Mouse (Mus musculus): ENCODE data around the gene Abcc2. TPM values are rescaled to one million over a fixed set of nuclear protein-coding genes. Genes with fewer than 3 reads are reported as not detected.

The Abcc2 gene
- polyA plus RNA-seq, 1 experiment from 2014 or later: not detected

DNA sequence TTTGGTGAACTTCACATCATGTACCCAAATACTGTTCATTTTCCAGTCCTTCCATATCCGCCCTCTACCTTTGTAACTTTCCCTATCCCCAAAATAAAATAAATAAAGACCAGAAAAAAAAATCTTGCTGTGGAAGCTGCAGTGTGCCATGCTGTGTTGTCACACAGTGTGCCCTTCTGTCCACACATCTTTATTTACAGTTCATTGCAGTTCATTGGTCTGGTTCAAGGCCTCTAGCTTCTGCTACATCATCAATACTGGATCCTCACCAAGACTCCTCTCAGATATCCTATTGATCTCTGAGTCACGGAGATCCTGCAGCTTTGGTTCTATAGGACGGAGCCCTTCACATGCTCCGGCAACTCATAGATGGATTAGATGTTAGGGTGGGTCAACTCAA lies 10.5 kb downstream of the Abcc2 start:
- no peak for DNase-seq (ENCODE audit: low spot score)
- no peaks in the 10 kb centered on the region for H3K9me3 ChIP-seq
- H3K27me3 ChIP-seq (ENCODE audit: insufficient read depth, poor library complexity, severe bottlenecking): no peaks in the 10 kb centered on the region
- H3K27ac ChIP-seq: no peak overlapping the region
- no peak overlapping the region for H3K4me3 ChIP-seq
- WGBS: 90% methylated on average over 4 of the region's 4 CpGs
- no peaks in the 10 kb centered on the region for H3K36me3 ChIP-seq
- H3K4me1 ChIP-seq (replicated peaks): no peaks in the 10 kb centered on the region

GRCm38 (mm10) chr19:43793951-43794350 lies 12.0 kb downstream of the Abcc2 start:
- no peaks in the 10 kb centered on the region for H3K27me3 ChIP-seq (ENCODE audit: insufficient read depth, poor library complexity, severe bottlenecking)
- H3K4me3 ChIP-seq: no peak overlapping the region
- no peak for DNase-seq (ENCODE audit: low spot score)
- whole genome bisulfite sequencing: 88% methylated on average over 1 of the region's 1 CpGs
- H3K9me3 ChIP-seq: no peaks in the 10 kb centered on the region
- H3K27ac ChIP-seq: no peak overlapping the region
- no peaks in the 10 kb centered on the region for H3K36me3 ChIP-seq
- H3K4me1 ChIP-seq (replicated peaks): no peaks in the 10 kb centered on the region

DNA sequence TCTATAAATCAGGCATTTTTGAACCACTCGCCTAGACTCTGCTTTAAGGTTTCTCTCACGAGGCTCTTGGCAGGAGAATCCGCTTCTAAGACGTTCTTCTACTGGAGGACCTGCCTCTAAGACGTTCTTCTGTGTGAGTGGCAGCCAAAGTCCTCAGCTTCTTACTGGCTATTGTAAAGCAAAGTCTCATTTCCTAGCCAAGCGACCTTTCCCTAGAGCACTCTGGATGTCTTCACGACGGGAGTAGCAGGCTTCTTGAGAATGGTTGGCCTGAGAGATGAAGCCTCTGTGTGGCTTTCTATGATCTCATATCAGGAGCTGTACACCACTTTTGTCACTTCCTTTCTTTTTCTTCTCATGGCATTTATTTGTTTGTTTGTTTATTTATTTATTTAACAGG lies 13.5 kb downstream of the Abcc2 start:
- 86% methylated on average over 8 of the region's 8 CpGs for WGBS
- Histone ChIP-seq H3K9me3 (no peaks in the 10 kb centered on the region), H3K36me3 (no peaks in the 10 kb centered on the region), H3K4me1 (replicated peaks) (no peaks in the 10 kb centered on the region), H3K4me3 (no peak overlapping the region), H3K27ac (no peak overlapping the region), H3K27me3 (ENCODE audit: insufficient read depth, poor library complexity, severe bottlenecking) (no peaks in the 10 kb centered on the region)
- no peak for DNase-seq (ENCODE audit: low spot score)

GRCm38 (mm10) chr19:43797216-43797615 lies 15.2 kb downstream of the Abcc2 start:
- DNase-seq (ENCODE audit: low spot score): no peak
- H3K4me1 ChIP-seq (replicated peaks): no peaks in the 10 kb centered on the region
- H3K36me3 ChIP-seq: no peaks in the 10 kb centered on the region
- WGBS: 77% methylated on average over 5 of the region's 5 CpGs
- H3K4me3 ChIP-seq: no peak overlapping the region
- H3K27ac ChIP-seq: no peak overlapping the region
- H3K9me3 ChIP-seq: no peaks in the 10 kb centered on the region
- H3K27me3 ChIP-seq (ENCODE audit: insufficient read depth, poor library complexity, severe bottlenecking): no peaks in the 10 kb centered on the region; the same call in 1 of the 2 replicates

GRCm38 (mm10) chr19:43801427-43802051 lies 19.5 kb downstream of the Abcc2 start:
- H3K4me1 ChIP-seq (replicated peaks): no peaks in the 10 kb centered on the region
- no peak overlapping the region for H3K4me3 ChIP-seq
- H3K27ac ChIP-seq: no peak overlapping the region
- 86% methylated on average over 9 of the region's 9 CpGs for WGBS
- H3K9me3 ChIP-seq: no peaks in the 10 kb centered on the region
- H3K27me3 ChIP-seq (ENCODE audit: insufficient read depth, poor library complexity, severe bottlenecking): no peaks in the 10 kb centered on the region; the same call in 1 of the 2 replicates
- H3K36me3 ChIP-seq: no peaks in the 10 kb centered on the region
- DNase-seq (ENCODE audit: low spot score): no peak

GRCm38 (mm10) chr19:43803866-43804265 lies 21.9 kb downstream of the Abcc2 start:
- DNase-seq (ENCODE audit: low spot score): no peak
- Histone ChIP-seq H3K4me3 (no peak overlapping the region), H3K9me3 (no peaks in the 10 kb centered on the region), H3K27ac (no peak overlapping the region), H3K36me3 (no peaks in the 10 kb centered on the region), H3K27me3 (ENCODE audit: insufficient read depth, poor library complexity, severe bottlenecking) (no peaks in the 10 kb centered on the region; the same call in 1 of the 2 replicates), H3K4me1 (replicated peaks) (no peaks in the 10 kb centered on the region)
- WGBS: 86% methylated on average over 10 of the region's 10 CpGs

DNA sequence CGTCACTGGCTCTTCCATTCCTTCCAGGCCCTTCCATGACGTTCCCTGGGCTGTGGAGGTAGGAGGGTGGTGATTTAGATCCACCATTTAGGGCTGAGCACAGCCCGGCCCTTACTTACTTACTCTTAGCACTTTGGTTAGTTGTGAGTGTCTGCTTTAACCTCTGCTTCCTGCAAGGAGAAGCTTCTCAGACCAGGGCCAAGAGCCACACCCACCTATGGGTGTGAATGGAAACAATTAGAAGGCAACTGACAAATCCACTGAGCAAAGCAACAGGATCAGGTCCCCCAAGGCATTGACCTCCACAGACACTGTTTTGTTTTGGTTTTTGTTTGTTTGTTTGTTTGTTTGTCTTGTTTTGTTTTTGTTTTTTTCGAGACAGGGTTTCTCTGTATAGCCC lies 27.3 kb downstream of the Abcc2 start:
- Histone ChIP-seq H3K27me3 (ENCODE audit: insufficient read depth, poor library complexity, severe bottlenecking) (no peaks in the 10 kb centered on the region), H3K9me3 (no peaks in the 10 kb centered on the region), H3K4me3 (no peak overlapping the region), H3K36me3 (no peaks in the 10 kb centered on the region), H3K4me1 (replicated peaks) (0 out of 2 replicates have a peak, but pooled peaks cover 3% of the 10 kb centered on the region), H3K27ac (no peak overlapping the region)
- no peak for DNase-seq (ENCODE audit: low spot score)
- WGBS: 45% methylated on average over 4 of the region's 4 CpGs

DNA sequence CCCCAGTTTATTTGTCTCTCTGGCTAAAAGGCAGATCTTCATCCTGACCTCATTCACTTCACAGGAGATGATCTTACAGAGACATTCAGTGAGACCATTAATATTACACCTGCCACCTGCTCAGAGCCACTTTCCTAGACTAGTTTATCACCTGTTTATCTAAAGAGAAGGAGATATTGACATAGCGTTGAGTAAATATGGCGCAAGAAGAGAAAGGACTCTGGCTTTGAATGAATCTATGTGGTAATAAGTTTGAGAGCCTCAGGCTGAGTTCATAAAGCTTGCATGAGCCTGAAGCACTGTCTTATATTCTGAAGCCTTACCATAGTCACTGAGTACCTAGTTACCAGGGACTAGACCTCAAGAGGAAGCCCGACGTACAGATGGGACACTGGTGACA lies 29.4 kb downstream of the Abcc2 start:
- Histone ChIP-seq H3K4me3 (no peak overlapping the region), H3K4me1 (replicated peaks) (0 out of 2 replicates have a peak, but pooled peaks cover 3% of the 10 kb centered on the region), H3K27ac (no peak overlapping the region), H3K9me3 (no peaks in the 10 kb centered on the region), H3K36me3 (no peaks in the 10 kb centered on the region), H3K27me3 (ENCODE audit: insufficient read depth, poor library complexity, severe bottlenecking) (no peaks in the 10 kb centered on the region)
- 96% methylated on average over 4 of the region's 4 CpGs for WGBS
- no peak for DNase-seq (ENCODE audit: low spot score)

DNA sequence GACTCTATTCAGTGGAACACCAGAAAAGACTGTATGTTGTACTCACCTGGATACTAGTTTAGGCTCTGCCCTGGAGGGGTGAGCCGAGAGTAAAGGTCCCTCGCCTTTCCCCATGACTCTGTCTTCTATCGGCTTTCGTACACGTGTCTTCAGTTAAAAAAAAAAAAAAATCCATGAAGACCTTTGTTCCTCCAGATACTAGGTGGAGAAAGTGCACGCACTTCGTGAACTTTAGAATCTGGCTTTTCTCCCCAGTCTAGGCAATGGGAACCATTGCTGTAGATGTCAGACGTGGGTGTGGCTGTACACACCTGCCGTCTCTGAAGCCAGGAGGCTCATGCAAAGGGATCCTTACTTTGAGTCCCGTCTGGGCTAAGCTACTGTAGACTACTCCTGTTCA lies 31.3 kb downstream of the Abcc2 start:
- no peak overlapping the region for H3K4me3 ChIP-seq
- H3K27me3 ChIP-seq (ENCODE audit: insufficient read depth, poor library complexity, severe bottlenecking): no peaks in the 10 kb centered on the region
- DNase-seq (ENCODE audit: low spot score): no peak
- H3K27ac ChIP-seq: no peak overlapping the region
- H3K36me3 ChIP-seq: no peaks in the 10 kb centered on the region
- 0 out of 2 replicates have a peak, but pooled peaks cover 3% of the 10 kb centered on the region for H3K4me1 ChIP-seq (replicated peaks)
- 88% methylated on average over 10 of the region's 10 CpGs for WGBS
- no peaks in the 10 kb centered on the region for H3K9me3 ChIP-seq

DNA sequence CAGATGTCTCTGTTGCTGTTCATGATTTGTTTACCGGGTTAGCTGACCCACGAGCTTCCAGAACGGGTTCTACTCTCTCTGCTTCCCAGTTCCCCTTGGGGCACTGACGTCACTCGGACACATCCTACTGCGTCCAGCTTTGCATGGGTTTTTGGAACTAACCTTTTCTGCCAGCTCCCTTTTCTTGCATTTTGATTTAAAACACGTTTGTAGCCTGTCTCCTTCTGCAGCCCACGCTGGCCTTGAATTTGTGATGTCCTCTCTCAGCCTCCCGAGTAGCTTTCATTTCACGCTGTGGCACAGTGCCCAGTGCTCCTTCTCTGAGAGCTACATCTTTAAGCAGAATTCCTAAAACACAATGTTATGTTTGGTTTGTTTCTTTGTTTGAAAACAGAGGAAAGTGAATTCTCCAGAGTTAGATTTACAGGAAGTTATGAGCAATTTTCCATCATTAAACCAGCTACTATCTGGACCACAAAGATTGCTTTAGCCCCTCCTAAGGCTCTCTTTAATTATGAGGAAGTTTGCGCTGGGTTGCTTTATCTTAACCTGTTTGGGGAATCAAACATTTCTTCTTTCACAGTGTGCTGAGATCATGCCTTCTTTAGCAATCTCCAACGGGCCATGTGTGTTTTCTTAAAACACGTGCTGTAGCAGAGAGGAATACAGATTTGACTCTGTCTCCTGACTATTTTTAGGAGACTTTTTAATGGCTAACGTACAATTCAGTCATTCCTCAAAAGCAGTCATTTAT lies 33.8 kb downstream of the Abcc2 start:
- Histone ChIP-seq H3K9me3 (no peaks in the 10 kb centered on the region), H3K27me3 (ENCODE audit: insufficient read depth, poor library complexity, severe bottlenecking) (no peaks in the 10 kb centered on the region), H3K4me3 (no peak overlapping the region), H3K27ac (no peak overlapping the region), H3K4me1 (replicated peaks) (no peaks in the 10 kb centered on the region), H3K36me3 (no peaks in the 10 kb centered on the region)
- 82% methylated on average over 14 of the region's 14 CpGs for WGBS
- no peak for DNase-seq (ENCODE audit: low spot score)

DNA sequence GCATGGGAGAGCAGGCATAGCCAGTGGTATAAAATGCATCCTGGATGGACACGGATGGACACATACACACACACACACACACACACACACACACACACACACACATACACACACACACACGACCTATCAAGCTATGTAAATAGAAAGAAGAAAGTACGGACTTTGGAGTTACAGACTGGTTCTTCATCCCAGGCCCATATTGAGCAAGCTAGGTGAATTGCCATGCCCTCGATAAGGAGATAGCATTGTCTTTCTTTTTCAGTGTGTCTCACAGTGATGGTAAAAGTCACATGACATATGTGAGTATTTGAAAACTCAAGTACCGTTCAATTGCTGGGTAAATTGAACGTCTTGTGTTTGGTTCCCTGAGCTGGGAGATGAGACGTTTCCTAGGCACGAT lies 44.9 kb downstream of the Abcc2 start:
- H3K27me3 ChIP-seq (ENCODE audit: insufficient read depth, poor library complexity, severe bottlenecking): no peaks in the 10 kb centered on the region; the same call in 1 of the 2 replicates
- no peaks in the 10 kb centered on the region for H3K36me3 ChIP-seq
- H3K4me1 ChIP-seq (replicated peaks): no peaks in the 10 kb centered on the region
- H3K9me3 ChIP-seq: no peaks in the 10 kb centered on the region
- 84% methylated on average over 8 of the region's 8 CpGs for WGBS
- no peak overlapping the region for H3K27ac ChIP-seq
- no peak overlapping the region for H3K4me3 ChIP-seq
- no peak for DNase-seq (ENCODE audit: low spot score)

DNA sequence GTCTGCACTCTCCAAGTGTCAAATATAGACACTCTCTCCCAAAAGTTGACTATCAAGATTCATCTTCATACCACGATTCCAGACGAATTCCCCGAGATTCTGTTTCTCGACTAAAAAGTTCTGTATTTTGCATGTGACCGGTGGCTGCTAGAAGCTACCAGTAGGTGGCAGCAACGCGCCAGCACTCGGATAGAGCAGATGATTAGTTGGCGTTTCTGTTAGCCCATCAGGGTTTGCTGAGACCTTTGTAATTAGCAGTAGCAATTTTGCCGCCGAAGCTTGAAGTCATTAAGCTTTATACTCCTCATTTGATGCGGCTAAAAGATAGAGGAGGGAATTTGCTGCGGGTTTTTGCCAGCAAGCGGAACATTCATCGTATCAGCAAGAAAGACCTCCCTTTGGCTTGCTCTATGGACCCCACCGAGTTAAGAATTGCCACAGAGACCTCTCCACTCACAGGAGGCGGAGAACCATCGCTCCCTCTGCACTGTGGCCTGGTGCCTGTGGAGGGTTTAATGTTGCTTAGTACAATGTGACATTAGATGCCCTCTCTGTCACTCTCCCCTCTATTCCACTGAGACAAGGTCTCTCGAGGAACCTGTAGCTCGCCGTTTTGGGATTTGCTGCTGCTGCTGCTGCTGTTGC lies 50.6 kb downstream of the Abcc2 start:
- 34% methylated on average over 21 of the region's 21 CpGs for WGBS
- peak; percentile 68 for DNase-seq (ENCODE audit: low spot score)

GRCm38 (mm10) chr19:43843184-43843583 lies 61.2 kb downstream of the Abcc2 start:
- H3K27ac ChIP-seq: no peak overlapping the region
- DNase-seq (ENCODE audit: low spot score): no peak
- WGBS: 85% methylated on average over 9 of the region's 9 CpGs
- no peaks in the 10 kb centered on the region for H3K9me3 ChIP-seq
- peaks cover 42% of the 10 kb centered on the region for H3K36me3 ChIP-seq
- H3K4me3 ChIP-seq: no peak overlapping the region
- no peaks in the 10 kb centered on the region for H3K27me3 ChIP-seq (ENCODE audit: insufficient read depth, poor library complexity, severe bottlenecking)
- no peaks in the 10 kb centered on the region for H3K4me1 ChIP-seq (replicated peaks)

More for the DNA sequence above, 50.6 kb downstream of the Abcc2 start:
- Histone ChIP-seq H3K4me3 (no peak overlapping the region), H3K36me3 (no peaks in the 10 kb centered on the region), H3K27me3 (ENCODE audit: insufficient read depth, poor library complexity, severe bottlenecking) (no peaks in the 10 kb centered on the region; the same call in 1 of the 2 replicates), H3K9me3 (no peaks in the 10 kb centered on the region), H3K4me1 (replicated peaks) (no peaks in the 10 kb centered on the region), H3K27ac (no peak overlapping the region)

Measured in hindbrain, embryonic 10.5 days (tissue).